Mouse (Mus musculus): ENCODE measurements at regions not wholly inside any gene's neighbourhood (a gene's known extent, or its start where the extent isn't known, plus 50 kb on each side); places are given as distances from the start of the nearest gene placed in this dataset.

DNA sequence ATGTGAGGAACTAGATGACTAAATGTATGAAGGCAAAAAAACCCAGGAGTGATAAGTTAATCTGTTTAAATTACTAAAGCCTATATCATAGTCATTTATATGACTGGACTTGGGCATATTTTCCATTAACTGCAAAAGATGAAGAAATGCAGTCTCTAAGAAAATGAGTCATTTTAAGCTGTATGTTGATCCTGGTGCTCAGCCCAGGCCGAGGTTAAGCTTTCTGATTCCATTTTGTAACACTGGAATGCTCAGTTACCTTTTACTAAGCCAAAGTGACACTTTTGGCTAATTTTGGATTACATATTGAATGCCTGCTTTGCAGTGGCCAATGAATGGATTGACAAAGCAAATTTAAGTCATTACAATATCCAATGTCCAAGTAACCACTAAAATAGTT lies 507.3 kb downstream of the Slc22a22 start:
- TF ChIP-seq CEBPB (IDR thresholded peaks at IDR 0.05; ENCODE audit: insufficient read depth, poor library complexity, severe bottlenecking) (0 out of 2 replicates have a peak, but pooled peaks have one; percentile 3), POLR2A (IDR thresholded peaks at IDR 0.05; ENCODE audit: insufficient read length, low read depth) (no peak), POLR2AphosphoS2 (IDR thresholded peaks at IDR 0.05; ENCODE audit: insufficient read length, low read depth) (no peak), MYOD1 (IDR thresholded peaks at IDR 0.05; ENCODE audit: control insufficient read depth in 1 of 3, insufficient read length in 2 of 3, low read depth in 2 of 3) (no peak), E2F4 (IDR thresholded peaks at IDR 0.05; ENCODE audit: insufficient read depth) (no peak), TCF3 (IDR thresholded peaks at IDR 0.05; ENCODE audit: insufficient read length, low read depth) (no peak), MYOG (IDR thresholded peaks at IDR 0.05; ENCODE audit: control insufficient read depth in 1 of 3, insufficient read depth in 1 of 3, insufficient read length in 2 of 3, low read depth in 2 of 3) (no peak), TCF12 (IDR thresholded peaks at IDR 0.05; ENCODE audit: insufficient read depth, poor library complexity, severe bottlenecking) (no peak), USF1 (IDR thresholded peaks at IDR 0.05; ENCODE audit: low read depth) (no peak), MAX (IDR thresholded peaks at IDR 0.05; ENCODE audit: low read depth) (no peak), REST (IDR thresholded peaks at IDR 0.05; ENCODE audit: insufficient read depth, insufficient read length) (no peak), SRF (IDR thresholded peaks at IDR 0.05; ENCODE audit: control insufficient read depth, insufficient read length, low read depth) (no peak)

Data from myocyte (in vitro differentiated cells).